Mouse (Mus musculus) stomach, embryonic 14.5 days (tissue): ENCODE data around the gene Slc37a2. TPM values are rescaled to one million over a fixed set of nuclear protein-coding genes. Genes with fewer than 3 reads are reported as not detected.
A peak's percentile ranks its signal among the peaks of the same experiment; 100 is the strongest.

Experiments used
- ATAC-seq: fragments of 200-750 bp; cut with Nextera tagmentation; 2 replicates; pipeline ENCODE4 v1.8.0; 2017; ENCODE audit warnings: low read depth, moderate TSS enrichment; ENCODE audit not compliant: insufficient number of reproducible peaks, insufficient read depth, low FRiP score
- H3K27ac ChIP-seq: fragments of 300-500 bp; sonication (generic); 2 replicates; pipeline ENCODE4 v1.5.1; 2014; ENCODE audit warnings: mild to moderate bottlenecking, low read length, moderate library complexity, mixed read lengths
- H3K27me3 ChIP-seq: fragments of 300-500 bp; sonication (generic); 2 replicates; pipeline ENCODE4 v1.6.1; 2014; ENCODE audit warnings: low read length, control low read depth, mixed read lengths; ENCODE audit not compliant: control insufficient read depth, insufficient read depth
- H3K36me3 ChIP-seq: fragments of 300-500 bp; sonication (generic); 2 replicates; pipeline ENCODE4 v1.6.1; 2014; ENCODE audit warnings: mild to moderate bottlenecking, control low read depth, low read length, moderate library complexity, mixed read lengths; ENCODE audit not compliant: control insufficient read depth, insufficient read depth
- H3K4me1 ChIP-seq: fragments of 300-500 bp; sonication (generic); 2 replicates; pipeline ENCODE4 v1.6.1; 2014; ENCODE audit warnings: low read length, control low read depth, mixed read lengths; ENCODE audit not compliant: control insufficient read depth, insufficient read depth
- H3K4me2 ChIP-seq: fragments of 300-500 bp; sonication (generic); replicated peaks from 2 replicates; pipeline ENCODE4 v1.6.1; 2014; ENCODE audit warnings: low read depth, low read length, control low read depth
- H3K4me3 ChIP-seq: fragments of 300-500 bp; sonication (generic); 2 replicates; pipeline ENCODE4 v1.5.1; 2014; ENCODE audit warnings: low read depth, low read length, control low read depth
- H3K9ac ChIP-seq: fragments of 300-500 bp; sonication (generic); replicated peaks from 2 replicates; pipeline ENCODE4 v1.6.1; 2014; ENCODE audit warnings: low read depth, mild to moderate bottlenecking, control low read depth, low read length, moderate library complexity, mixed read lengths
- H3K9me3 ChIP-seq: fragments of 300-500 bp; sonication (generic); 2 replicates; pipeline ENCODE4 v1.6.1; 2016; ENCODE audit warnings: low read depth, low read length, control low read depth; ENCODE audit not compliant: control insufficient read depth
- WGBS: fragments of 180-500 bp; shearing (Covaris S2); extraction: QIAGEN DNeasy Blood & Tissue Kit; methylation state at CpG from one replicate; pipeline ENCODE4 v1.1.7; 2014; 5-methylcytosine and 5-hydroxymethylcytosine counted together
- polyA plus RNA-seq: library from polyadenylated mRNA; unstranded; fragments of >200 nt; fragmentation: Nextera tagmentation; extraction: Ambion mirVana; gene quantifications from 2 replicates; pipeline ENCODE4 v1.2.1, GENCODE M21; 2014

Slc37a2 gene
- polyA plus RNA-seq, 1 experiment from 2014 or later, result 2.1 TPM

DNA sequence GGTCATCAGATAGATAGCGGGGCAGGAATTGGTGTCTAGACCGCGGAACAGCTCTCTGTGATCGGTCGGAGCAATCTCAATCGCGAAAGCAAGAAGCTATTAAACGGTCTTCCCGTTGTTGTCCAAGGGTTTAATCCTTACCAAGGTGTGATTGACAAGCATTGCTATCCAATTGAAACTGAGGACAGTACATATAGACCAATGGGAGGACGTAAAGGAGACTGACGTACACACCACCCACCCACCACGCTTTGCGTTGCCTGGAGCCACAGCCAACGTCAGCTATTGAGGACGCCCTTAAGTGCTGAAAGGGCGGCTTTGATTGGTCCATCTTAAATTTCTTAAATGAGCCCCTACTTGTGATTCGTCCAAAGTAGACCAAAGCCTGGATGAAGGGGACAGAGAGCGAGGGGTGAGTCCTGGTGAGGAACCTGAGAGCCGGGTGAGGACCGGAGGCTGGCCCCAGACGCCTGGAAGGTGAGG, 47.6 kb downstream of the Slc37a2 start, which contains the start of gene Tmem218:
Tmem218 (plus strand) TSS at position 295 of the 483 bp plus-strand sequence.
- peak within 1 kb of the TSS; percentile 74 for H3K4me2 ChIP-seq
- no peaks in the 10 kb centered on the region for H3K36me3 ChIP-seq
- peaks cover 3% of the 10 kb centered on the region; the same call in 1 of the 2 replicates for H3K4me1 ChIP-seq
- H3K27ac ChIP-seq, result peak within 1 kb of the TSS; percentile 30; the same call in 1 of the 2 replicates
- WGBS, result 1% methylated on average over 21 of the region's 21 CpGs
- peak; percentile 100 for ATAC-seq
- H3K9me3 ChIP-seq, result no peaks in the 10 kb centered on the region
- H3K9ac ChIP-seq, result peak within 1 kb of the TSS; percentile 58
- peak within 1 kb of the TSS; percentile 53 for H3K4me3 ChIP-seq
- H3K27me3 ChIP-seq, result no peaks in the 10 kb centered on the region

DNA sequence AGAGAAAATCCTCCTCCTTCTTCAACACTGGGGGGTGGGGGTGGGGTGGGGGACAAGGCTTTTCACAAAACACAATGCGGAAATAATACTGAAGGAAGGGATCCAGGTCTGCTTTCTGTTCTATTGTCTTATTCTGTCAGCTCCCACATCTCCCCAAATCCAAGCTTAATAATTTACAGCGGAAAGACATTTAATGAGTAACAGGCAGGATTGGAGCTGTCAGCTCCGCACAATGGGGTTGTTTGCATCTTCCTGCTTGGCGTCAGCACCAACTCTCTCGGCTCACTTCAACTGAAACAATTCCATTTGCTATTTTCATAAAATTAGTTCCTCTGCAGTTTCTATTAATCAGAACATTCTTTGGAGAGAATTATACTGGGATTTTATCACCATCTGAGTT, 51.7 kb downstream of the Slc37a2 start:
- 51% methylated on average over 5 of the region's 5 CpGs for WGBS
- Histone ChIP-seq H3K4me1 (peaks cover 2% of the 10 kb centered on the region; the same call in 1 of the 2 replicates), H3K4me2 (no peak overlapping the region), H3K36me3 (no peaks in the 10 kb centered on the region), H3K4me3 (no peak overlapping the region), H3K27ac (no peak overlapping the region), H3K9me3 (no peaks in the 10 kb centered on the region), H3K27me3 (no peaks in the 10 kb centered on the region), H3K9ac (no peak overlapping the region)
- ATAC-seq, result no peak

DNA sequence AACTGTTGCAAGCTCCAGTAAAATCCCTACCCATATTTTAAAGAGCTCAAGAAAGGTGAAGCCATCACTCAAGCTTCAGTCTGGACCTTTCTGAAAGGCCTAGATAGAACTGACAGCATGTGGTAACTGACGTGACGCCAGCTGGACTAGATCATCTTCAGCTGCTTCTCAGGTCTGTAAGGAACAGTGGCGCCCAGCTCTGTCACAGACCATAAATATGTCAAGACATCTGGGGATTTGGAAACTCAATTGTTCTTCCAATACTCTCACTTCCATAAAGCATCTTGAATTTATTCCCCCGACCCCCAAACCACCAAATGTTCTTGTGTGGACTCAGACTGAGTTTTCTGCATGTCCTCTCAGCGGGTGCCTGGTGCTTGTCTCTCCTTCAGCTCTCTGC, 55.1 kb downstream of the Slc37a2 start:
- Histone ChIP-seq H3K27ac (no peak overlapping the region), H3K4me2 (no peak overlapping the region), H3K9me3 (no peaks in the 10 kb centered on the region), H3K36me3 (no peaks in the 10 kb centered on the region), H3K9ac (no peak overlapping the region), H3K27me3 (no peaks in the 10 kb centered on the region), H3K4me1 (no peaks in the 10 kb centered on the region), H3K4me3 (no peak overlapping the region)
- no peak for ATAC-seq
- 69% methylated on average over 5 of the region's 5 CpGs for WGBS

DNA sequence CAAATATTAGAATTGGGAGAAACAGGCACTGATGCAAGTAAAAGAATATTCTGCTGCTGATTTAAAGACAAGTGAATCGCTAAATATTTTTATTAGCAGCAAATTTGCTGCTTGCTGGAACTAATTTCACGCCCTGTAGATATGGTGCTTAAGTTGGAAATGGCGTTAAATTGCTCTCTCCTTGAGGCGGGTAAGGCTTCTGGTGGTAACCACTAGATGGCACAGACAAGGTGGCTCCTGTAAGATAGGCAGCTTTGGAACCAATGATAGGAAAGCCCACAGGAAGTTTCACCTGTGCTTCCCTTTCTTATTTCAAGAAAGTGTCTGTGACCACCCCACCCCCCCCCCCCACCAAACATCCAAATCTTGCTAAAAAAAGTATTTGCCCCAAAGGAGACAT, 58.5 kb downstream of the Slc37a2 start:
- Histone ChIP-seq H3K27me3 (no peaks in the 10 kb centered on the region), H3K27ac (no peak overlapping the region), H3K9ac (no peak overlapping the region), H3K4me3 (no peak overlapping the region), H3K9me3 (no peaks in the 10 kb centered on the region), H3K36me3 (no peaks in the 10 kb centered on the region), H3K4me1 (no peaks in the 10 kb centered on the region), H3K4me2 (no peak overlapping the region)
- no peak for ATAC-seq
- WGBS, result 79% methylated on average over 4 of the region's 4 CpGs

DNA sequence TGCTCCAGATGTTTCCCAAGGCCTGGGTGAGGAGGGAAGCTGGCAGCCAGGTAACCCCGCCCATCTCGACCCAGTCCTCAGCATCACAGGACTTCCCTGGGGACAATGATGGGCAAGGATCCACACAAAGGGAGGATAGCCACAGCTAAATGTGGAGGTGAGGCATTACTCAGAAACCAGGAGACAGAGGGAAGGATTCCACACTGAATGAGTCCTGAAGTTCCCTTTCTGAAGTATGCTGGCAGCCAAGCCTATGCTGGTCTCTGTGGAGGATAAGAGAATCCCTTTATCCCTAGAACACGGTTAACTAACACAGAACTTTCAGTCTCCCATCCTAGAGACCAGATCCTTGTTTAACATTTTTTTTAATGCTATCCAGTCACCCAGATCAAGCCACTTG, 67.5 kb downstream of the Slc37a2 start:
- Histone ChIP-seq H3K36me3 (no peaks in the 10 kb centered on the region), H3K4me3 (no peak overlapping the region), H3K4me2 (no peak overlapping the region), H3K27ac (no peak overlapping the region), H3K9ac (no peak overlapping the region), H3K27me3 (no peaks in the 10 kb centered on the region), H3K4me1 (no peaks in the 10 kb centered on the region), H3K9me3 (no peaks in the 10 kb centered on the region)
- ATAC-seq, result no peak
- 95% methylated on average over 3 of the region's 3 CpGs for WGBS

DNA sequence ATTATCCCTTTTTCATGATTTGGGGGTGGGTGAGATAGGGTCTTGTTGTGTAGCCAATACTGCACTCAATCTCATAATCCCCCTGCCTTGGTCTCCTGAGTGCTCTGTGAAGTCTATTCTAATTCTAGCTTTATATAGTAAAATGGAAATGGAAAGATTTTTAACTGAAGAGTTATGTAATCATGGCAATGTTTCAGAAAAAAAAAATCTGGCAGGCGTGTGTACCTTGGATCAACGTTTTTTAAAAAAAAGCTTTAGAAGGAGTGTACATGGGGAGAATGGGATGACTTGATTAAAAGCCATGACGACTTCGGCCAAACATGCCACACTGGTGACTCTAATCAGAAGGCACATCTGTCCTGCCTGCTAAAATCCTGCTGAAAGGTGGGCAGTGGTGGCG, 68.1 kb downstream of the Slc37a2 start:
- ATAC-seq, result no peak
- H3K27ac ChIP-seq, result no peak overlapping the region
- H3K4me1 ChIP-seq, result no peaks in the 10 kb centered on the region
- no peak overlapping the region for H3K9ac ChIP-seq
- no peak overlapping the region for H3K4me2 ChIP-seq
- no peak overlapping the region for H3K4me3 ChIP-seq
- H3K36me3 ChIP-seq, result no peaks in the 10 kb centered on the region
- H3K27me3 ChIP-seq, result no peaks in the 10 kb centered on the region
- WGBS, result 75% methylated on average over 5 of the region's 5 CpGs
- H3K9me3 ChIP-seq, result no peaks in the 10 kb centered on the region

DNA sequence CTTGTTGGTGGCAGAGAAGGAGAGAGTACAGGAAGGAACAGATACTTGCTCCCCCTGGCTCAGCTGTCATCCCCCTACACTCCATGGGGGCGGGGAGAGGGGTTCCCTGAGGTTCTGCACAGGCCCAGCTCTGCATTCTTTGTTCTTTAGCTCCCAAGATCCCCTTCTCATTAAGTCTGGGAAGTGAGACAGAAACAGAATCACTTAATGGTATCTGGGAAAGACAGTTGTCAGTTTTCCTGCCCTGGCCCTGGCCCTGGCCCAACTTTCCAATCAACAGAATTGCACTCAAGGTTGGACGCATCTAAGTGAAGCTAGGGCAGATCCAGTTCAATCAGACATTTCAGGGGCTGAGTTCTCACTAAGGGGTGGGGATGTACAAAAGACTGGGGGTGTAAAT, 72.4 kb downstream of the Slc37a2 start:
- no peak for ATAC-seq
- no peak overlapping the region for H3K9ac ChIP-seq
- no peaks in the 10 kb centered on the region for H3K4me1 ChIP-seq
- no peak overlapping the region for H3K4me2 ChIP-seq
- H3K4me3 ChIP-seq, result no peak overlapping the region
- no peaks in the 10 kb centered on the region for H3K36me3 ChIP-seq
- H3K27ac ChIP-seq, result no peak overlapping the region
- H3K9me3 ChIP-seq, result no peaks in the 10 kb centered on the region
- 65% methylated on average over 2 of the region's 2 CpGs for WGBS
- H3K27me3 ChIP-seq, result no peaks in the 10 kb centered on the region

DNA sequence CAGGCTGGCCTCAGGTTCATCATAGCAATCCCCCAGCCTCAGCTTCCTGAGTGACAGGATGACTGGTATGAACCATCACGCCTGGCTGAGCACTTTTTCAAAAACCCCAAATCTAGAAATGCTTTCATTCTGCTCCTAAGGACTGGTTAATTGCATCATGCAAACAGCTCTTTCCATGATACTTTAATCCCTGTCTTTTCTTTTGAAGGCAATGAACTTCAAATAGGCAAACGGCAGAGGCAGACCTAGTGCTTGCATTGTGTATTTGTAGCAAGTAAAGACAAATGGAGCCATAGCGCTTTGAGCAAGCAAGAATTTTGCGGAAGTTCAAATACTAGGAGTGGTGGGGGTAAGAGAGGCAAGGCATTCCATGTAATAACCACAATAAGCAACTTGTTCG, 73.9 kb downstream of the Slc37a2 start:
- H3K4me3 ChIP-seq, result no peak overlapping the region
- H3K36me3 ChIP-seq, result no peaks in the 10 kb centered on the region
- 57% methylated on average over 5 of the region's 5 CpGs for WGBS
- no peak overlapping the region for H3K9ac ChIP-seq
- H3K9me3 ChIP-seq, result no peaks in the 10 kb centered on the region
- no peaks in the 10 kb centered on the region for H3K4me1 ChIP-seq
- ATAC-seq, result no peak
- no peak overlapping the region for H3K27ac ChIP-seq
- no peaks in the 10 kb centered on the region for H3K27me3 ChIP-seq
- H3K4me2 ChIP-seq, result no peak overlapping the region

DNA sequence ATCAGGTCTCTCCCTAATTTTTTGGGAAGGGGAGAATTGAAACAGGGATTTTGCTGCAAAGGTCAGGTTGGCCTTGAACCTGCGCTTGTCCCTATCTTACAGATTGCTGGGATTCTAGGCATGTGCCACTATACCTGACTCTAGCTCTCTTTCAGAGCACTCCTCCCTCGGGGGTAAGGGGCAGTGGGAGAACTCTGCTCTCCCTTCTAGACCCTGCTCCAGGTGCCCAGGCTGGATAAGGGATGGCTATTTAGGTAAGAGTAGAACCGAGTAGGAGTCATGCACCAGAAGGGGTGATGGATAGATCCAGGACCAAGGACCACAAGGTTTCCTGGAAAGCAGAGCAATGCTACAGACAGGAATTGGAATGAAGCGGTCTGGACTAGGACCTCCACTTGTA, 75.9 kb downstream of the Slc37a2 start:
- Histone ChIP-seq H3K4me3 (no peak overlapping the region), H3K27me3 (no peaks in the 10 kb centered on the region), H3K9ac (no peak overlapping the region), H3K9me3 (no peaks in the 10 kb centered on the region), H3K4me1 (no peaks in the 10 kb centered on the region), H3K27ac (no peak overlapping the region), H3K36me3 (no peaks in the 10 kb centered on the region), H3K4me2 (no peak overlapping the region)
- 88% methylated on average over 4 of the region's 4 CpGs for WGBS
- ATAC-seq, result no peak
